Mouse (Mus musculus): ENCODE data around the gene Miga1. TPM values are rescaled to one million over a fixed set of nuclear protein-coding genes. Genes with fewer than 3 reads are reported as not detected.

Miga1 gene
- polyA plus RNA-seq, 1 experiment from 2014 or later, result 19.4 TPM

- no peaks in the 10 kb centered on the region for H3K27me3 ChIP-seq (replicated peaks; ENCODE audit: control insufficient read depth, insufficient read depth, low read length)
- no peaks in the 10 kb centered on the region for H3K9me3 ChIP-seq (replicated peaks; ENCODE audit: control insufficient read depth, low read length)
- peaks cover 6% of the 10 kb centered on the region for H3K4me1 ChIP-seq (ENCODE audit: control insufficient read depth, insufficient read depth, low read length)
- no peak overlapping the region for H3K4me2 ChIP-seq (ENCODE audit: low read length)
- 88% methylated on average over 5 of the region's 5 CpGs for WGBS
- no peak overlapping the region for H3K4me3 ChIP-seq (ENCODE audit: low read depth, low read length)
- H3K9ac ChIP-seq (ENCODE audit: low read length), result no peak overlapping the region
- H3K36me3 ChIP-seq (ENCODE audit: control insufficient read depth, insufficient read depth, low read length), result no peaks in the 10 kb centered on the region
- ATAC-seq (no peak), DNase-seq (ENCODE audit: low spot score) (no peak)
- H3K27ac ChIP-seq (ENCODE audit: low read depth, low read length), result no peak overlapping the region
Observed at GRCm38 (mm10) chr3:152350966-152351365, 10.8 kb upstream of the Miga1 start.

DNA sequence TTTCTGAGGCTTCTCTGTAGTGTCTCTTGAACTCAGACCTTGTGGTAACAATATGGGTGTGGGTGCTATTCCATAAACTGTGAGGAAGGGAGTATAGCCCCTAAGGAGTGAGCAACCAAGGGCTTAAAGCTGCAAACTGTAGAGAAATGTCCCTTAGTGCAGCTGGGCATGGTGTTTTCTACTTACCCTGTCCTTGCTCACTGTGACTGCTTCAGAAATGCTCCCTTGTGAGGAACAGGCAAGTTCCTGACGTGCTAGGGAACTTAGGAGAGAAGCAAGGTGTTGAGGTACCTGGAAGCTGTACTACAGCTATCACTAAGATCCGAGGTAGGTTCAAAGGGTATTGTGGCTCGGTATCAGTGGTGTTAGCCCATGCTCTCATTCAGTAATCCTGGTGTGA, 10.2 kb upstream of the Miga1 start:
- Histone ChIP-seq H3K4me2 (ENCODE audit: low read length) (no peak overlapping the region), H3K4me1 (ENCODE audit: control insufficient read depth, insufficient read depth, low read length) (peaks cover 6% of the 10 kb centered on the region)

GRCm38 (mm10) chr3:152348011-152348830, 8.0 kb upstream of the Miga1 start:
- Histone ChIP-seq H3K9ac (ENCODE audit: low read length) (no peak overlapping the region), H3K4me1 (ENCODE audit: control insufficient read depth, insufficient read depth, low read length) (peaks cover 6% of the 10 kb centered on the region), H3K27me3 (replicated peaks; ENCODE audit: control insufficient read depth, insufficient read depth, low read length) (no peaks in the 10 kb centered on the region), H3K4me3 (ENCODE audit: low read depth, low read length) (no peak overlapping the region), H3K9me3 (replicated peaks; ENCODE audit: control insufficient read depth, low read length) (no peaks in the 10 kb centered on the region), H3K4me2 (ENCODE audit: low read length) (no peak overlapping the region), H3K27ac (ENCODE audit: low read depth, low read length) (no peak overlapping the region), H3K36me3 (ENCODE audit: control insufficient read depth, insufficient read depth, low read length) (no peaks in the 10 kb centered on the region)
- no peak for ATAC-seq
- DNase-seq (ENCODE audit: low spot score), result no peak
- 92% methylated on average over 10 of the region's 10 CpGs for WGBS

More for the DNA sequence above, 10.2 kb upstream of the Miga1 start:
- DNase-seq (ENCODE audit: low spot score) (no peak), ATAC-seq (no peak)
- Histone ChIP-seq H3K36me3 (ENCODE audit: control insufficient read depth, insufficient read depth, low read length) (no peaks in the 10 kb centered on the region), H3K4me3 (ENCODE audit: low read depth, low read length) (no peak overlapping the region), H3K9ac (ENCODE audit: low read length) (no peak overlapping the region), H3K27me3 (replicated peaks; ENCODE audit: control insufficient read depth, insufficient read depth, low read length) (no peaks in the 10 kb centered on the region), H3K27ac (ENCODE audit: low read depth, low read length) (no peak overlapping the region), H3K9me3 (replicated peaks; ENCODE audit: control insufficient read depth, low read length) (no peaks in the 10 kb centered on the region)
- 88% methylated on average over 3 of the region's 3 CpGs for WGBS

GRCm38 (mm10) chr3:152347227-152347626, 7.0 kb upstream of the Miga1 start:
- no peaks in the 10 kb centered on the region for H3K36me3 ChIP-seq (ENCODE audit: control insufficient read depth, insufficient read depth, low read length)
- H3K4me3 ChIP-seq (ENCODE audit: low read depth, low read length), result peak overlapping the region; percentile 67
- DNase-seq (ENCODE audit: low spot score) (no peak), ATAC-seq (no peak)
- no peaks in the 10 kb centered on the region for H3K27me3 ChIP-seq (replicated peaks; ENCODE audit: control insufficient read depth, insufficient read depth, low read length)
- H3K27ac ChIP-seq (ENCODE audit: low read depth, low read length), result no peak overlapping the region
- H3K9ac ChIP-seq (ENCODE audit: low read length), result peak overlapping the region; percentile 85
- H3K9me3 ChIP-seq (replicated peaks; ENCODE audit: control insufficient read depth, low read length), result no peaks in the 10 kb centered on the region
- peaks cover 6% of the 10 kb centered on the region for H3K4me1 ChIP-seq (ENCODE audit: control insufficient read depth, insufficient read depth, low read length)
- WGBS, result 46% methylated on average over 3 of the region's 3 CpGs
- peak overlapping the region; percentile 63 for H3K4me2 ChIP-seq (ENCODE audit: low read length)

- ATAC-seq, result no peak; the same call in 1 of the 2 replicates
- peak overlapping the region; percentile 71 for H3K27ac ChIP-seq (ENCODE audit: low read depth, low read length)
Observed at GRCm38 (mm10) chr3:152346633-152347141, 6.5 kb upstream of the Miga1 start.

DNA sequence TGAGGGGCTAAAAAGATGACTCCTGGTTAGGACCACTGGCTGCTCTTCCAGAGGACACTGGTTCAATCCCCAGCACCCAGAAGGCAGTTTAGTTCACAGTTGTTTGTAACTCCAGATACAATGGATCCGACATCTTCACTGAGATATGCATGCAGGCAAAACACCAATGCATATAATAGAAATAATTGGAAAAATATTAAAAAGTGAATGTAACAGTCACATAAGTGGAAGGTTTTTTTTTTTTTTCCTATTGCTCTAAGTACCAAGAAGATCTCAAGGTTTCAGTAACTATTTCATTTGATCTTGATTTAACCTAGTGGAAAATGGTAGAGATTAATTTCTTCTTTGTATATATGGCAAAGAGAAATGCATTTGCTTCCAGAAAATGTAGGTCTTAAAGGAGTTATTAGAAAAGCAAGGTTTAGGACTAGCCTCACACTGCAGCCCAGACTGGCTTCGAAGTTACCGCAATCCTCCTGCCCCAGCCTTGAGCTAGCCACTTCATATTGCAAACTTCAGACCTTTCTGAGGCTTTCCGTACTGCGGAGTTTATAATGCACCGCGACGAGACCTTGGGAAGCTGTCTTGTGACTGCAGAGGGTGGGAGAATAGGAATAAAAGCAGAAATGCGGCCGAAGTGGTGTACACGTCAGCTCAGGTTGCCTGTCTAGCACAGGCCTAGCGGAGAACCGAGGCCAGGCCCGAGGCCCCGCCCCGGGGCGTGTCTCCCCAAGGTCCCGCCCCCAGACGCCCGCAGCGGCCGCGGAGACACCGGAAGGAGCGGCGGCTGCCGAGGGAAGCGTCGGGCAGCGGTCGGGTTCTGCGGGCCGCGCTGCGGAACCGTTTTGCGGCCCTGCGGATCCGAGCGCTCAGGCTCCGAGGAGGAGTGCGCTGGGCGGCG, 5.8 kb upstream of the Miga1 start, which contains the start of gene Usp33:
Gene Usp33 (plus strand): TSS at position 747 of the 901 bp plus-strand sequence.
- WGBS, result 9% methylated on average over 33 of the region's 44 CpGs
- no peaks in the 10 kb centered on the region for H3K36me3 ChIP-seq (ENCODE audit: control insufficient read depth, insufficient read depth, low read length)
- H3K27ac ChIP-seq (ENCODE audit: low read depth, low read length), result peak within 1 kb of the TSS; percentile 71
- no peaks in the 10 kb centered on the region for H3K9me3 ChIP-seq (replicated peaks; ENCODE audit: control insufficient read depth, low read length)
- H3K27me3 ChIP-seq (replicated peaks; ENCODE audit: control insufficient read depth, insufficient read depth, low read length), result no peaks in the 10 kb centered on the region
- H3K9ac ChIP-seq (ENCODE audit: low read length), result peak within 1 kb of the TSS; percentile 85
- peak; percentile 99 for ATAC-seq
- DNase-seq (ENCODE audit: low spot score), result peak; percentile 94
- H3K4me3 ChIP-seq (ENCODE audit: low read depth, low read length), result peak within 1 kb of the TSS; percentile 67
- peaks cover 6% of the 10 kb centered on the region for H3K4me1 ChIP-seq (ENCODE audit: control insufficient read depth, insufficient read depth, low read length)
- H3K4me2 ChIP-seq (ENCODE audit: low read length), result peak within 1 kb of the TSS; percentile 63

More at GRCm38 (mm10) chr3:152346633-152347141, 6.5 kb upstream of the Miga1 start:
- H3K36me3 ChIP-seq (ENCODE audit: control insufficient read depth, insufficient read depth, low read length), result no peaks in the 10 kb centered on the region
- peak overlapping the region; percentile 67 for H3K4me3 ChIP-seq (ENCODE audit: low read depth, low read length)
- H3K4me1 ChIP-seq (ENCODE audit: control insufficient read depth, insufficient read depth, low read length), result peaks cover 6% of the 10 kb centered on the region
- no peaks in the 10 kb centered on the region for H3K27me3 ChIP-seq (replicated peaks; ENCODE audit: control insufficient read depth, insufficient read depth, low read length)
- peak; percentile 37 for DNase-seq (ENCODE audit: low spot score)
- H3K9me3 ChIP-seq (replicated peaks; ENCODE audit: control insufficient read depth, low read length), result no peaks in the 10 kb centered on the region
- WGBS, result under 1% methylated on average over 49 of the region's 54 CpGs
- peak overlapping the region; percentile 85 for H3K9ac ChIP-seq (ENCODE audit: low read length)
- peak overlapping the region; percentile 63 for H3K4me2 ChIP-seq (ENCODE audit: low read length)

DNA sequence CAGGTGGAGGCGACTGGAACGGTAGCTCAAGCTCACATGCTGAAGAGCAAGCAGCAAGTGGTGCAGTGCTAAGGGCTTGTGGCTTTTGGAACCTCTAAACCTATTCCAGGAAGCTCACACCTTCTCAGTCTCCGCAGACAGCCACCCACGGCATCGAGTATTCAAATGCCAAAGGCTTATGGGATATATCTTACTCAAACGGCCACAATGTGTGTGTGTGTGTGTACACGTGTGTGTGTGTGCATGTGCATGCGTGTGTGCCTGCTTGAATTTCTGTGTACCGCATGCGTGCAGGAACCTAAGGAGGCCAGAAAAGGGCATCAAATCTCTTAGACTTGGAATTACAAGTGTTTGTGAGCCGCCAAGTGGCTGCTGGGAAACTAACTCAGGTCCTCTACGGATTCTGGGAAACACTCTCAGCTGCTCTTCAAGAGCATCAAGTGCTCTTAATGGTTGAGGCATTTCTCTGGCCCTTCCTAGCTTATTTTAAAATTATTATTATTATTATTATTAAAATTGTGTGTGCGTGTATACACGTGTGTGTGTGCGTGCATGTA, 2.8 kb upstream of the Miga1 start:
- H3K4me1 ChIP-seq (ENCODE audit: control insufficient read depth, insufficient read depth, low read length), result peaks cover 11% of the 10 kb centered on the region
- no peaks in the 10 kb centered on the region for H3K9me3 ChIP-seq (replicated peaks; ENCODE audit: control insufficient read depth, low read length)
- no peak overlapping the region for H3K9ac ChIP-seq (ENCODE audit: low read length)
- H3K4me2 ChIP-seq (ENCODE audit: low read length), result no peak overlapping the region
- H3K27me3 ChIP-seq (replicated peaks; ENCODE audit: control insufficient read depth, insufficient read depth, low read length), result no peaks in the 10 kb centered on the region
- WGBS, result 89% methylated on average over 15 of the region's 15 CpGs
- ATAC-seq (no peak), DNase-seq (ENCODE audit: low spot score) (no peak)
- H3K36me3 ChIP-seq (ENCODE audit: control insufficient read depth, insufficient read depth, low read length), result no peaks in the 10 kb centered on the region
- no peak overlapping the region for H3K27ac ChIP-seq (ENCODE audit: low read depth, low read length)
- no peak overlapping the region for H3K4me3 ChIP-seq (ENCODE audit: low read depth, low read length)

DNA sequence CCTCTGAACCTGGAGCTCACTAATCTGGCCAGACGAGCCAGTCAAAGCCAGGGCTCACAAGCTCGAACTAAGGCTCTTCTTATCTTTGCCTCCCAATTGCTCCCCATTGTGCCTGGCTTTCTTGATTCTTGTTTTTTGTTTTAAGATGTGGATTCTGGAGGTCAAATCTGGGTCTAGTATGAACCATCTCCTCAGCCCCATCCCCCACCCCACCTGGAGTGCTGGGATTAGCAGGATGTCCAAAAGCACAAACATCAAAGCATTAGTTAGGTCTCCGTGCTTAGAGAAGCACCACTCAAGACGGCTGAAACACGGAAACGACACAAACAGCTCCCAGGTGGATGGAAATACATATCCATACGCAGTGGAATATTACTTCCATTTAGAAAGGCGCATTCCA, 4.1 kb downstream of the Miga1 start:
- H3K9me3 ChIP-seq (replicated peaks; ENCODE audit: control insufficient read depth, low read length), result no peaks in the 10 kb centered on the region
- no peak overlapping the region for H3K4me3 ChIP-seq (ENCODE audit: low read depth, low read length)
- H3K27ac ChIP-seq (ENCODE audit: low read depth, low read length), result no peak overlapping the region
- peaks cover 54% of the 10 kb centered on the region for H3K36me3 ChIP-seq (ENCODE audit: control insufficient read depth, insufficient read depth, low read length)
- peaks cover 5% of the 10 kb centered on the region; the same call in 1 of the 2 replicates for H3K4me1 ChIP-seq (ENCODE audit: control insufficient read depth, insufficient read depth, low read length)
- no peaks in the 10 kb centered on the region for H3K27me3 ChIP-seq (replicated peaks; ENCODE audit: control insufficient read depth, insufficient read depth, low read length)
- no peak overlapping the region for H3K9ac ChIP-seq (ENCODE audit: low read length)
- H3K4me2 ChIP-seq (ENCODE audit: low read length), result no peak overlapping the region
- WGBS, result 85% methylated on average over 8 of the region's 8 CpGs
- no peak for DNase-seq (ENCODE audit: low spot score)
- no peak for ATAC-seq

Data from forebrain, embryonic 14.5 days (tissue).